Mouse (Mus musculus) limb, embryonic 14.5 days (tissue): ENCODE measurements around the gene Map4k4. TPM values are rescaled to one million over a fixed set of nuclear protein-coding genes. Genes with fewer than 3 reads are reported as not detected.

Experiments used
- ATAC-seq: fragments of 200-750 bp; cut with Nextera tagmentation; 2 replicates; pipeline ENCODE4 v1.8.0; 2017; ENCODE audit warnings: low read depth, moderate number of reproducible peaks, moderate TSS enrichment; ENCODE audit not compliant: low FRiP score
- DNase-seq: peaks from one replicate; pipeline ENCODE4 v3.0.0-alpha.2; 2015; ENCODE audit warnings: low spot score
- H3K27ac ChIP-seq: fragments of 300-500 bp; sonication (generic); replicated peaks from 2 replicates; pipeline ENCODE4 v1.5.1; 2014; ENCODE audit warnings: low read depth, mild to moderate bottlenecking, low read length, moderate library complexity, mixed read lengths
- H3K27me3 ChIP-seq: fragments of 300-500 bp; sonication (generic); 2 replicates; pipeline ENCODE4 v1.6.1; 2014; ENCODE audit warnings: low read length, mixed read lengths; ENCODE audit not compliant: control insufficient read depth, insufficient read depth
- H3K36me3 ChIP-seq: fragments of 300-500 bp; sonication (generic); 2 replicates; pipeline ENCODE4 v1.6.1; 2014; ENCODE audit warnings: mild to moderate bottlenecking, low read length, moderate library complexity, mixed read lengths; ENCODE audit not compliant: control insufficient read depth, insufficient read depth
- H3K4me1 ChIP-seq: fragments of 300-500 bp; sonication (generic); 2 replicates; pipeline ENCODE4 v1.6.1; 2014; ENCODE audit warnings: antibody characterized with exemption, low read length, mixed read lengths; ENCODE audit not compliant: control insufficient read depth, insufficient read depth
- H3K4me2 ChIP-seq: fragments of 300-500 bp; sonication (generic); replicated peaks from 2 replicates; pipeline ENCODE4 v1.6.1; 2014; ENCODE audit warnings: low read depth, mild to moderate bottlenecking, low read length, moderate library complexity; ENCODE audit not compliant: severe bottlenecking
- H3K4me3 ChIP-seq: fragments of 300-500 bp; sonication (generic); replicated peaks from 2 replicates; pipeline ENCODE4 v1.5.1; 2014; ENCODE audit warnings: low read length
- H3K9ac ChIP-seq: fragments of 300-500 bp; sonication (generic); 2 replicates; pipeline ENCODE4 v1.6.1; 2014; ENCODE audit warnings: mild to moderate bottlenecking, low read depth, low read length, moderate library complexity; ENCODE audit not compliant: severe bottlenecking
- H3K9me3 ChIP-seq: fragments of 300-500 bp; sonication (generic); 2 replicates; pipeline ENCODE4 v1.6.1; 2016; ENCODE audit warnings: low read length; ENCODE audit not compliant: control insufficient read depth
- POLR2A ChIP-seq: fragments of 200-500 bp; IDR thresholded peaks from 2 replicates; pipeline ENCODE4 v1.8.0; 2012; ENCODE audit warnings: inconsistent platforms, mild to moderate bottlenecking, moderate library complexity, borderline replicate concordance; ENCODE audit not compliant: insufficient read depth, insufficient read length; ENCODE audit errors: extremely low read depth
- WGBS: fragments of 180-500 bp; shearing (Covaris S2); extraction: QIAGEN DNeasy Blood & Tissue Kit; methylation state at CpG from one replicate; pipeline ENCODE4 v1.1.7; 2014; 5-methylcytosine and 5-hydroxymethylcytosine counted together
- polyA plus RNA-seq, 2 experiments: library from polyadenylated mRNA; depleted of rRNA in 1 of 2; stranded (reverse) in 1 of 2; unstranded in 1 of 2; fragments of >200 nt; fragmentation: Nextera tagmentation in 1 of 2; extraction: Ambion mirVana in 1 of 2; gene quantifications; 2 replicates each; pipeline versions ENCODE4 v1.2.1 to v1.2.3; 2012 to 2014

Map4k4 gene
- polyA plus RNA-seq, 2 experiments = 40.4 to 221 TPM

GRCm38 (mm10) chr1:39995593-39995992, 94.9 kb downstream of the Map4k4 start:
- DNase-seq = no peak
- Histone ChIP-seq H3K27me3 (no peaks in the 10 kb centered on the region), H3K36me3 (peaks cover 94% of the 10 kb centered on the region), H3K4me1 (no peaks in the 10 kb centered on the region), H3K27ac (no peak overlapping the region), H3K4me3 (no peak overlapping the region), H3K9me3 (no peaks in the 10 kb centered on the region), H3K4me2 (no peak overlapping the region), H3K9ac (no peak overlapping the region)
- no peak for TF ChIP-seq POLR2A
- WGBS = 95% methylated on average over 2 of the region's 2 CpGs
- no peak for ATAC-seq

- no peaks in the 10 kb centered on the region for H3K4me1 ChIP-seq
- ATAC-seq = no peak
These were observed 99.8 kb downstream of the Map4k4 start for GRCm38 (mm10) chr1:40000476-40000875.

GRCm38 (mm10) chr1:40000899-40001298, 100.2 kb downstream of the Map4k4 start:
- H3K27me3 ChIP-seq = no peaks in the 10 kb centered on the region
- H3K9me3 ChIP-seq = no peaks in the 10 kb centered on the region
- no peak overlapping the region for H3K4me2 ChIP-seq
- DNase-seq (no peak), ATAC-seq (no peak)
- no peak overlapping the region for H3K27ac ChIP-seq
- 78% methylated on average over 5 of the region's 5 CpGs for WGBS
- no peak overlapping the region for H3K4me3 ChIP-seq
- TF ChIP-seq POLR2A = no peak
- H3K36me3 ChIP-seq = peaks cover 95% of the 10 kb centered on the region
- H3K4me1 ChIP-seq = no peaks in the 10 kb centered on the region
- no peak overlapping the region for H3K9ac ChIP-seq

More at GRCm38 (mm10) chr1:40000476-40000875, 99.8 kb downstream of the Map4k4 start:
- H3K36me3 ChIP-seq = peaks cover 95% of the 10 kb centered on the region
- DNase-seq = no peak
- no peak overlapping the region for H3K4me3 ChIP-seq
- no peaks in the 10 kb centered on the region for H3K9me3 ChIP-seq
- no peak overlapping the region for H3K4me2 ChIP-seq
- no peaks in the 10 kb centered on the region for H3K27me3 ChIP-seq
- H3K27ac ChIP-seq = no peak overlapping the region
- TF ChIP-seq POLR2A = no peak
- H3K9ac ChIP-seq = no peak overlapping the region
- 89% methylated on average over 16 of the region's 16 CpGs for WGBS

- Histone ChIP-seq H3K4me1 (no peaks in the 10 kb centered on the region), H3K27me3 (no peaks in the 10 kb centered on the region), H3K36me3 (peaks cover 95% of the 10 kb centered on the region), H3K9me3 (no peaks in the 10 kb centered on the region), H3K27ac (no peak overlapping the region), H3K4me2 (no peak overlapping the region), H3K9ac (no peak overlapping the region), H3K4me3 (no peak overlapping the region)
- ATAC-seq = no peak
- no peak for DNase-seq
- 82% methylated on average over 4 of the region's 4 CpGs for WGBS
- TF ChIP-seq POLR2A = no peak
These were observed 101.5 kb downstream of the Map4k4 start for GRCm38 (mm10) chr1:40002129-40002727.

GRCm38 (mm10) chr1:40006043-40006651, 105.4 kb downstream of the Map4k4 start:
- 92% methylated on average over 4 of the region's 4 CpGs for WGBS
- no peak for TF ChIP-seq POLR2A
- no peak for DNase-seq
- H3K27me3 ChIP-seq = no peaks in the 10 kb centered on the region
- H3K27ac ChIP-seq = no peak overlapping the region
- H3K9me3 ChIP-seq = no peaks in the 10 kb centered on the region
- no peak overlapping the region for H3K9ac ChIP-seq
- H3K4me1 ChIP-seq = no peaks in the 10 kb centered on the region
- no peak overlapping the region for H3K4me2 ChIP-seq
- ATAC-seq = no peak
- H3K4me3 ChIP-seq = no peak overlapping the region
- H3K36me3 ChIP-seq = peaks cover 92% of the 10 kb centered on the region
